Mouse (Mus musculus): Measurements from ENCODE around the gene Il3ra.

The Il3ra gene

GRCm38 (mm10) chr14:14355360-14355646, 9.2 kb downstream of the Il3ra start:
- no peak for DNase-seq (ENCODE audit: low spot score)

GRCm38 (mm10) chr14:14395535-14395934, 49.5 kb downstream of the Il3ra start:
- DNase-seq (ENCODE audit: low spot score): no peak

- no peak for DNase-seq (ENCODE audit: low spot score)
These were observed 54.9 kb downstream of the Il3ra start, which contains the start of gene Olfr721-ps1 for GRCm38 (mm10) chr14:14400998-14401397. Gene Olfr721-ps1 (plus strand): TSS chr14:14401298.

Measured in c-Kit-positive CD71-positive TER-119-positive erythroid progenitor cells, embryonic 14.5 days (primary cell).